Mouse (Mus musculus) gastrocnemius, adult 8-10 months (tissue): ENCODE data around the gene Bnc2. TPM values are rescaled to one million over a fixed set of nuclear protein-coding genes. Genes with fewer than 3 reads are reported as not detected.

Experiments used
- DNase-seq, 2 experiments: peaks; one replicate each; pipeline ENCODE4 v3.0.0; 2022; ENCODE audit warnings: low spot score in 2 of 2
- total RNA-seq, 4 experiments: library from RNA; stranded (reverse); gene quantifications; 2 replicates each; pipeline ENCODE4 v1.2.4; 2022

Bnc2 gene
- total RNA-seq, 4 experiments from 2014 or later = 6.2 to 17.1 (median 8.5) TPM

DNA sequence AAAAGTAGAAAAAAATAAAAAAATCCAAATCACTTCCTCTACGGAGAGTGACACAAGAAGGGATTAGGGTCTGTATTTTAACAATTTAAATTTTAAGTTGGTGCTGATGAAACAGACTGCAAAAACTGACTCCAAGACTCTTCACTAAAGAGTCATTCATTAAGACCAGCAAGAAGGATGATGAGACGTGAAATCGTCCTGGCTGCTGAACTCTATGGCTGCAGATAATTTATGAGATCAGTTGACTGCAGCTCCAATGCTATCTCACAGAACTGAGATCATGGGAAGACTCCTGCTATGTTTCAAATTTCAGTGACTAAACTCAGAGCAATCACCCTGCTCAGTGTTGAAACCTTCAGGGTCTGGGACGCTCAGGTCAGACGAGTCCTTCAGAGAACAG lies 345.4 kb downstream of the Bnc2 start:
- no peak for DNase-seq

DNA sequence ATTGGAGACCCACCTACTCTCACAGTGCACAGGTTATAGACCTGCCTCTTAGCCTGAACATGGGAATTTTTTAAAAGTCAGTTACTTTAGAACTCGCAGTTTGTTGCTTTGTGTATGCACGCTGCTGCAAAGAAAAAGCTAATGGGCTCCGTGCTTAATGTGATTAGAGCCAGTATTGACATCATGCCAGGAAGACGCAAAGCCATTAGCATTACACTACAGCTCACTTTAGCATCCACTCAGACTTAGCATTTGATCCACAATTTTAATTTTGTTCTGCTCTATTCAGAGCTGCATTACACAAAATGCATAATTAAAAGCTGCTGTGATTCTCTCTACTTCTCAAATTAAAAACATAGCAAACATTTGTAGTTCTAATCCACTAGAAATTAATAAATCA lies 350.7 kb downstream of the Bnc2 start:
- DNase-seq = no peak

DNA sequence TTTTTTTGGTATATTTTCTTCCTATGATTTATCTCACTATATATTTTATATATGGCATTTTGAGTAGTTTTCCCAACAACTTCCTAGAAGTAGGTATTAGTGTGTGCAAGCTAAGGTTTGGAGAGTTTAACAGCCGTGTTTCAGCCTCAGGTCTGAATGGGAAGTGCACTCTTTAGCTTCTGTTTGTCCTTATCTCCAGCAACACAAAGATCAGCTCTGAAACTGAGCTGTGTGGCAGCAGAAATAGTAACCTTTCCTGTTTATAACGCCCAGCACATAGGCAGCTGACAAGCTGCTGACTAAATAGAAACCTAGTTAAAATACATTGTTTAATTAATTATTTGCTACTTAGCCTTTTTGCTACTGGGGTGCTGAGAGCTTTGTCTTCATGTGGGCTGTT lies 353.5 kb downstream of the Bnc2 start:
- no peak for DNase-seq

DNA sequence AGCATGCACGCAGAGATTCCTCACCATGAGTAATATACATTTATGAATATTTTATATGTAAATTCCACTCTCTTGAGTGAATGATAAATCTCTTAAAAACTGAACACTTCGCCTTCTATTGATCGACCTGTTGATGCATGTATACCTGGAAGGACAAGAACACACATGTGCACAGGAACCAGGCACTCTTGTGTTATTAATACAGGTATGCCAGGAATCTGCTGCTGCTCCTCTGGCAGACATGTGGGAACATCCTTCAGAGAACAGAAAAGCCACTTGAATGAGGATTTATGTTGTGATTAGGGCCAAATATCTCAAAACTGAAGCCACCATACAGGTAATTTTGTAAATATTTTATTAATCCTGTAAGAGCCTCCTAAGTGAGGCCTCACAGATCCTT lies 357.7 kb downstream of the Bnc2 start:
- DNase-seq = no peak

DNA sequence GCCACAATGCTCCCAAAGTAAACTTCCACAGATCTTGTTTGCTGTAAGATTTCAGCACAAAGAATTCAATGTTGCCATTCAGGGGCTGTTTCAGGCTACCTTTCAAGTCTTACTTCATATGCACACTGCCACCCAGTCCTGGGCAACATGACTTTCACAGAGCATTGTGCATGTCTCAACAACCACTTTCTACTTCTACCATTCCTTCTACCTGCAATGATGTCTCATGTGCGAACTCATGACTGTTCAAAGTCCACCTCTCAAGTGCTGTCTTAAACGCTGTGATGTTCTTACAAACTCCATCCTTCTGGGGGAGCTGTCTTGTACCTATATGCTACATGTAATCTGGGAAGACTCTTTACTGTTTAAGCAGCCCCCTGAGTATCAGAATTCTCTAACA lies 363.7 kb downstream of the Bnc2 start:
- no peak for DNase-seq

DNA sequence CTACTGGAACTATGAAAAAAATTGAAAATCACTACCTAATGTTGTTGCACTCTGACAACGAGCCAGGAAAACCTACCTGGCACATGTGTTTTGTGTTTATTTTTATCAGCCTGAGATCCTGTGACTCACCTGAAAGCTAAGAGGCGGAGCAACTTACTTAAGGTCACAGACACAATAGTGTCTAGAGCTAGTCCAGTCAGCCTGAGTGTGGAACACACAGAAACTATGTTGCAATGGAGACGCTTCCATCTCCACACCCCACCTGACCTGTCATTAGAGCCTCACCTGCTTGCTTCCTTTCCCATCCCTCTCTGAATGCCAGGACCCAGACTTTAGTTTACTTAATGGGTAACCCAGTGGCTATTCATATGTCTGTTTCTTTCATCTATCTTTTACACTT lies 364.2 kb downstream of the Bnc2 start:
- DNase-seq = no peak

DNA sequence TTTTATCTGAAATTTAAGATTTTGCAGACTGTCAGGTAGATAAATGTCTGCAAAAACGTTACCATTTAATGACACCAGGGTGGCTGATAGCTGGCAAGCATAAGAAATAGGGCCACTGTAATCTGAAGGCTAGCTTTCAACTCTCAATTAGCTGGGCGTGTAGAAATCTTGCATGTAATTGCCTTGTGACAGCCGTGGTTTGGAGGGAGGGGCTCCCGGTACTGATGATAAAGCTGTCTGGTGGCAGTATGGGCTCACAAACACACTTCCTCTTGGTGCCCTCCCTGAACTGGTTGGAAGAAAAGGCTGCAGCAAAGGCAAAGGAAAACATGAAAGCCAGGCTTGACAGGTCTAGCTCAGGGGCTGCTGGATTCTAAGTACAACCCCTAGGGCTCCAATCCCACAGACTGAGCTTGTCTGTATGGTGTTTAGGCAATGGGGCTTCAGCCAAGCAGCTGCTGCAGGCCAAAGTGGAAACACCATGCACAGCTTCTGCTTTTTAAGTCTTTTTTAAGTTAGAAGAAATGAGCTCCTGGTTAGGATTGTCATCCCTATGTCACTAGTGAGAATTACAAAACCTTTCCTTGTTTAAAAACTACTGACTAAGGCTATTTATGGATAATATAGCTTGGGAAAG lies 366.7 kb downstream of the Bnc2 start:
- DNase-seq = no peak

DNA sequence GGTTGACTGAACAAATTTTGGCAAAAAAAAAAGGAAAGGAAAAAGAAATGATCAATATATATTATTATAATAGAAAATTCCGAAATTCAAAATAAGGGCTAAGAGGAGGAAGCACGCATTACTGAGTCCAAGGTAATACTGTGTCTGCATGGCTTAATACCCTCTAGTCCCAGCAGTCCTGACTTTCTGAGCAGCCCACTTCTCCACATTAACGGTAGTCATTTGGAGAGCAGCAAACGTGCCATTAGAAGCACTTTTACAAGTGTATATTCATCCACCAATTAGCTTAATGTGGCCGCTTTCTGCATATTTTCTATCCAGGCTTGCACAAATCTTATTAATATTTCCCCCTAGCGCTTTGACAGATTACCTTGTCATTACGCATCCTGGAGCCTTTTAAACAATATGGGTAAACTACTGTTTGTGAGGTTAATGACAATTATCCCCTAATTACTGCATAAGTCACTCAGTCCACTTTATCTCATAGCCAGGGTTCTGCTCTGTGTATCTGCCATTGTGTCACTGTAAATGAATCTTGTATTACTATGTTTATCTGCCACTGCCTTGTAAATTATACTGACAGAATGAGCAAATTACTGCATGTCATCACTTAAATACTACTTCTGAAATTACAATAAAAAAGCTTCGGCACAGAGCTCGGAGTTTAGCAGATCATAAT lies 368.0 kb downstream of the Bnc2 start:
- no peak for DNase-seq

DNA sequence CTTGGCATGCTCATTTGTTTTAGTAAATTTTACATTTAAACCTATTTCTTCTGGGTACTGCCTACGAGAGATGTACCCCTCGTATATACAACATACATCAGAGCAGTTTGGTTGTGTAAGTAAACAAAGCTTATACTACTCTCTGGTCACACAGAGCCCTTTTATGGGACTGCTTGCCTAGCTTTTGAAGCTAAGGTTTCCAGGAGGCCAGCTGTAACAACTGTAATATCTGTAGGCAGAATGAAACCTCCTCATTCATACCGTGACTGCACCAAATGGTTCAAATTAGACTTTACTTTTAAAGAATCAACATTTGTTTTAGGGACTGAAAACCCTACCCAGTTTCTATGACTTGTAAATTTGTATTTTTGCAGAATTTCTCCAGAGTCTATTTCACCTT lies 372.1 kb downstream of the Bnc2 start:
- no peak for DNase-seq

DNA sequence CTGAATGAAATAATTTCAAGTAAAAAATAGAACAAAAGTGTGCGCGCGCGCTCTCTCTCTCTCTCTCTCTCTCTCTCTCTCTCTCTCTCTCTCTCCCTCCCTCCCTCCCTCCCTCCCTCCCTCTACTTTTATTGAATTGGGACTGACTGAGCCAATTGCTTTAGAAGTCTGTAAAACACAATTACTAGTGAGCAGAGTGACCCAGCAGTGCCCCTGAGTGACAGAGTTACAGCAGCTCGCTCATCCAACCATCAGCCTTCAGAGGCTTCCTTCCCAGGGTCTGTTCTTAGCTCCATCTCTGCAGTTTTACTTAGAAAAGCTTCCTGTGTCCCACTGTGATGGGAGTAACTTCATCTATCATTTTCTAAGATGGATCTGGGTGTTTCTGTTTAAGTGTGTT lies 389.9 kb downstream of the Bnc2 start:
- no peak for DNase-seq

DNA sequence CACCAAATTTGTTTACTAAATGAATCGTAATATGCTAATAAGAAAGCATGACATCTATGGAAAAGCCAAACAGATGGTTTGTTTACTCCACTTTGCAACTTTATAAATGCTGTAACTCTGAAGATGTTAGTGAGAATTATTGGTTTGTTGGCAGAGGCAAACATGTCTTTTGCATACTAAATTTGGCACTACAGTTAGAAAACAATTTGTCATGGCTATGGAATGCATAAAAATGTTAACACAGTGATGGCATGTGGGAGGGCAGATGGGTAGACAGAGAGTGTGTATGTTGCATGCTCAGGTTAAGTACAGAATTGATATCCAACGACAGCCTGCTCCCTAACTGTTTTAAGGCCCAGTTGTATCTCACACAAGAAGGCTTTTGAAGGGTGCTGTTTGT lies 392.4 kb downstream of the Bnc2 start:
- DNase-seq = no peak

DNA sequence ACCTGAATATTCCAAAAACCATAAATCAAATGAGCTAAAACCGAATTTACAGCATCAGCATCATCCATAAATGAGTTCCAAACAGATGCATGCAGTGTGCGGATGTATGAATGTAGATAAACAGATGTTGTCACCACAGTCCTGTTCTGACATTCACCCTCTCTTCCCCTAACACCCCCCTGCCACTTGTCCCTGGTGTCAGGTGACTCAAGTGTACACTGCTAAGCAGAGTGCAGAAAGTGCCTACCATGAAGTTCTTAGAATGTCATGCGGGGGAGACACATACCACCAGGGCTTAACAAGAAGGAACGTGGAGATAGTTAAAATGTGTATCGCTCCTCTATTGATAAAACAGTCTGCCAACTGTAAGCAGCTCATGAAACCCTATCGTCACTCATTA lies 396.9 kb downstream of the Bnc2 start:
- no peak for DNase-seq

DNA sequence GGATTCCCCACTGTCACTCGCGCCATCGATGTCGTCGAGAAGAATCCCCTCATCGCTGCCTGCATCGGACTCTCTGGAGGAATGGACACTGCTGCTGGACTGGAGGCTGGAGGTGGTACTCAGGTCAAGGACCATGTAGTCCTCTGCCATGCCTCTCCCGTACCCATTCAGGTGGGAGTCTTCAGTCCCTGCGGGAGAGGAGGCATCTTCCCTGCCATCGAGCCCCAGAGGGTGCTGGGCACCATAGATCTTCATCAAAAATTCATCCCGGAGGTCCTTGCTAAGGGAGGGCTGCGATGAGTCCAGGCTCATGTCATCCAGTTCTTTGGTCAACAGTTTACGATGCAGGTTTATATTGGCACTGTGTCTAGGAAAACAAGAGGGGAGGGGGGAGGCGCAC lies 399.0 kb downstream of the Bnc2 start:
- DNase-seq = no peak

DNA sequence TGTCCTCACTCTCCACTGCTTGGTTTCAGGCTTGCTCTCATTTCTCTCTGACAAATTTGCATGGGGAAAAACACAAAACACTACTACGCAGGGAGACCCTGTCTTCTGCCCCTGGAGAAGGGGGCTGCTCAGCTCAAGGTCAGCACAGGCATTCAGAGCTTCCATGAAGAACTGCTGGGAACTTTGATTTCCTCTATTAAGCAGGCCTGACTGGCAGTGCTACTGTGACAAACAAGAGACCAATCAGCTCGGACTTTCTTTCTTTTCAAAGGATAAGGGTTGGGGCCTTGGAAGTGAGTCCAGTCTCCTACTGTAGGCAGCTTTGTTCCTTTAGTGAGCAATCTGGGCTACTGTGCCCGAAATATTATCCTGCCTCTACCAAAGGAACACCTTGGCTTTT lies 400.9 kb downstream of the Bnc2 start:
- DNase-seq = no peak

DNA sequence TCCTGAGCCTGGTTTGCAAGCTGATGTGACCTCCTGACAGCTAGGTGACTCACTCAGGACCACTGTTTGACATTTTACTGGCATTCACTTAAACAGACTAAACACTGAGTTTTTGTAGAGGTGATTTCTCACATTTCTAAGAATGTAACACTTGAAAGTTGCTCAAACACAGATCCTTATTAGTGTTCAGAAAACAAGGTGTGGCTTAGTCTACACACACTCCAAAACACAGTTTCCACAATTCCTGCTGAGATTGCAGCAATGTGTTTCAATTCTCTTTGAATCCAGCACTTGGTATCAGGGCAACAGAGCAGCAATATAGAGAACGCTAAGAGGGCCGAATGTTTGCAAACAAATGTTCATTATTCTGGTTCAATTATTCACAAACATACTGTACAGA lies 402.2 kb downstream of the Bnc2 start:
- no peak for DNase-seq

DNA sequence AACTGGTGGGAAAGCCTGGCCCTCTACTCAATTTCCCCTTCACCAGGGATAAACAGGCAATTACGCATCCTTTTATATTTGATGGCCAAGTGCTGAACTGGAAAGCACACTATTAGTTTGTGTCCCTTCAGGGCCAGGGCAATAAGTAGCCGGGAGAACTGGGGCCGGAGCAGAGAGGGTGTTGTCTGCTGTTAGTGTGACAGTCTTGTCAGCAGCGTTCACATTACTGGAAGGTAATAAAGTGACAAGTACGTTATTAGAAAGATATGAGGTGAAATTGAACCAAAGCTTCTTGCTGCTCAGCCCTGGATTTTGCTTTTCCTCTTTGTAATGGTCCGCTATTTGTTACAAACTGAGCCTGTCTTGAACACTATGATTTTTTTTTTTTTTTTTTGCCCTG lies 405.2 kb downstream of the Bnc2 start:
- no peak for DNase-seq

DNA sequence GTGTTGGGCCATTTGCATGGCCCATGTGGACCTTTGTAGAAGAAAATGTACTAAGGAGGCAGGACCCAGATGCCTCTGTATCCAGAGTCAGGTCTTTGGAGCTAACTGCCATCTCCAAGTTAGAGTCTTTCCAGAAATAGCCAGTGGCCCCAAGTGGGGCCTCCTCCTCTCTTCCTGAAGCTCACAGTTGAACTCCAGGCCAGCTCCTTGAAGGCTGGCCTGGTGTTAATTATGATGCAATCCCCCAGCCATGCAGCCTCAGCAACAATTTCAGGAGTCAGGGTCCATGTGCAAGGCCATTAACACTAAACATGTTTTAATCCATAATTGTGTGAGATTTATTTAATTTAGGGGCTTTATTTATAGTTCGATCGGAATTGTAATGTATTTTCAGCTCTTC lies 427.7 kb downstream of the Bnc2 start:
- no peak for DNase-seq

DNA sequence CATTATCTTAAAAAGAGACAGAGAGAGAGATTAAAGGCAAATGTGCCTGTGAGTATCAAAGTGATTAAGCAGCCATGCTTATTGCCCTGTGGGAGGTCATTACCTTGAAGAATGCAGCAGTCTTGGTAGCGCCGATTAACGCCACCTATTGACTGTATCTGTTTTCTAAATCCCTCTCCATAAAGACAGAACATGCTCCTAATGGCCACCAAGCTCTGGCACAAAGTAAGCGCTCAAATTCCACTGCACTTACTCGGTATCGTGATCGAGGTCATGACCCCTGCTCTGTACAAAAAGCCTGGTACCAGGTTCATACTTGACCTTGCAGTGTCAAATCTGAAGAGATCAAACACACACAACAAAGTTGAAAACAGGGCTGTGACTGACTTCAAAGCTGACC lies 442.7 kb downstream of the Bnc2 start:
- DNase-seq = no peak

DNA sequence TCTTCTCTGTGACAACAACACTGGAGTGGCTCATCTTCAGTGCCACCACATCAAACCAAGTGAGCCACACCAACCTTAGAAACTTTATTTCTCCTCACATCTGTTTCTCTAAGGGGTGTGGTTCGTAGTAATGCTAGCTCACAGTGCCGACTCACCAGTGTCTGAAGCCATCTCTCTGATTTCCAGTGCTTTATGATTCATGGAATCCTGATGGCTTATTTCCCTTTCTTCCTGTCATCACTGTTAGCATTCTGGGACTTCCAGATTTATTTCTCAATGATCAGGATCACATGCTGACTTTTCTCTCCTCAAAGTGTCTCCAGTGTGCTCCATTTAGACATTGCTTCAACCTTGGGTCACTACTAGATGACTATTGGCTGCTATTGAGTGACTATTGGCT lies 443.8 kb downstream of the Bnc2 start:
- DNase-seq = no peak

DNA sequence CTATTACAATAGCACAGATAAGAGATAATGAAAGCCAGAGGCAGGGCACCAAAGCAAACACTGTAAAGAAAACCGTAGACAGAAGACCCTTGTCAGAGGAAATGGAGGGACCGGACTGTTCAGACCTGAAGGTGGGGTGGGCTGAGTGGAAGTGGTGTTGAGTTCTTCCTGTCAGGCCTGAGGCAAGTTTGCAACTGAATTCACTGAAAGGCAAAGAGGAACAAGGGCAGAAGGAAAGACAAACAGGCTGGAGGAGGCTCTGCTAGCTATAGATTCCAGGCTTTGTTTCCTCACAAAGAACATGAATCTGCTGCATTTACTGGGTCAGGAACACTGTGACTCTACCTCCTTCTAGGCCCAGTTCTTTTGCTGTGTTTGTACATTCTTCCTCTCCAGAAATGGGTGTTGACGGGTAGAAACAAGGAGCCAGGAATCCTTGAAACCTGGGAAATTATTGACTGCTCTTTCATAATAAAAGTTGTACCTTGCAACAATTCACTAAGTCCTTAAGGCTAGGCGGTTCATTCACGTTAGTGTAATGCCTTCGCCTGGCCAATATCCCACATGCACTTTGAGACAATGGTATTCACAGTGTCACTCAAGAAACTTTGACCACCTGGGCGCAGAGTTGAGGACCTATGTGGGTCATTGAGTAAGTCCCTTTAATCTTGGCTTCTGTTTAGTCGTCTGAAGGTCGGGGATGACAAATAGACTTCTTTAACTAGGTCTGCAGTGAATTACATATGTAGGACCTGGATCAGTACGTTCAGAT lies 445.7 kb downstream of the Bnc2 start:
- DNase-seq = no peak

DNA sequence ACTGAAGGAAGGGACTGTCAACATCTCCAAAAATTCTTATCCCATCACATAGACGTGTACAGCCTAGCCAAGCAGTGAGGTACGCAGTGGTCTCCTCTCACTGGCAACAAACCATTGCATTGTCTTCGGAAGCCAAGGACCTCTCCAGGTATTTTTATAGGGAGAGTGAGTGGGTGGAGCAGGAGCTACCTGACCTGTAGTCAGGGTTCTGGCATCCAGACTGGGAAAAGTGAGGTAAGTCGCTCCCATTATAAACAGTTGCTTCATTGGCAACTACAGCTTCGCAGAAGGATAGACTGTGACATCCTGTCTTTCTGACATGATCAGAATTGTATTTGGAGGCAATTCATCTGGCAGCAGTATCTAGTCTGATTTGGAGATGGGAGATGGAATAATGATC lies 446.5 kb downstream of the Bnc2 start:
- no peak for DNase-seq
